Mouse (Mus musculus): ENCODE results near the gene Hsf4. TPM values are rescaled to one million over a fixed set of nuclear protein-coding genes. Genes with fewer than 3 reads are reported as not detected.

Gene Hsf4
- polyA plus RNA-seq, 1 experiment from 2014 or later, result 0.54 TPM

DNA sequence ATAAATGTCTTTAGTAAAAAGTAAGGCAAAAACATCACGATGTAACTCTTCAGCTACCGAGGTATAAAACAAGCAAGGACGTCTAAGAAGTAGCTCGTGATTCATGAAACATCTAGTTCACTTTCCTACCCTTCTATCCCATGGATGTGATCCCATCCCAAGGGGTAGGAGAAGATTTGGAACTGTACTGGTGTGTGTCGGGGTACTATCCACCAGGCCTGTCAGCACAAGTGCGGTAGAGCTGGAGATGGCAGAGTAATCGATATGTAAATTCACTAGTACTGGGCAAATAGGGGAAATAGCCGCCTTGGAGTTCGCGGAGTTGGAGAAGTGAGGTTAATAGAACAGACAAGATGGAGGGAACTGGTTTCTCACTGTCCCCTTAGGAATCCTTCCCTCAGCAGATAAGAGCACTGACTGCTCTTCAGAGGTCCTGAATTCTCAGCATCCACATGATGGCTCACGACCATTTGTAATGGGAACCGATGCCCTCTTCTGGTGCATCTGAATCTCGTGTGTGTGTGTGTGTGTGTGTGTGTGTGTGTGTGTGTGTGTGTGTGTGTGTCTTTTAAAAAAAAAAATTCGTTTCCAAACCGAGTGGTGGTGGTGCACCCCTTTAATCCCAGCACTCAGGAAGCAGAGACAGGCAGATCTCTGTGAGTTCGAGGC is 6.2 kb upstream of the Hsf4 start:
- H3K36me3 ChIP-seq, result no peaks in the 10 kb centered on the region
- no peak overlapping the region for H3K4me3 ChIP-seq
- no peak overlapping the region for H3K27ac ChIP-seq (replicated peaks)
- no peaks in the 10 kb centered on the region for H3K9me3 ChIP-seq
- H3K27me3 ChIP-seq, result peaks cover 87% of the 10 kb centered on the region
- peak overlapping the region; percentile 94 for H3K4me2 ChIP-seq
- no peak overlapping the region for H3K9ac ChIP-seq
- ATAC-seq (ENCODE audit: low FRiP score, low read depth), result no peak
- H3K4me1 ChIP-seq (replicated peaks), result peaks cover 36% of the 10 kb centered on the region
- WGBS, result 42% methylated on average over 16 of the region's 16 CpGs

DNA sequence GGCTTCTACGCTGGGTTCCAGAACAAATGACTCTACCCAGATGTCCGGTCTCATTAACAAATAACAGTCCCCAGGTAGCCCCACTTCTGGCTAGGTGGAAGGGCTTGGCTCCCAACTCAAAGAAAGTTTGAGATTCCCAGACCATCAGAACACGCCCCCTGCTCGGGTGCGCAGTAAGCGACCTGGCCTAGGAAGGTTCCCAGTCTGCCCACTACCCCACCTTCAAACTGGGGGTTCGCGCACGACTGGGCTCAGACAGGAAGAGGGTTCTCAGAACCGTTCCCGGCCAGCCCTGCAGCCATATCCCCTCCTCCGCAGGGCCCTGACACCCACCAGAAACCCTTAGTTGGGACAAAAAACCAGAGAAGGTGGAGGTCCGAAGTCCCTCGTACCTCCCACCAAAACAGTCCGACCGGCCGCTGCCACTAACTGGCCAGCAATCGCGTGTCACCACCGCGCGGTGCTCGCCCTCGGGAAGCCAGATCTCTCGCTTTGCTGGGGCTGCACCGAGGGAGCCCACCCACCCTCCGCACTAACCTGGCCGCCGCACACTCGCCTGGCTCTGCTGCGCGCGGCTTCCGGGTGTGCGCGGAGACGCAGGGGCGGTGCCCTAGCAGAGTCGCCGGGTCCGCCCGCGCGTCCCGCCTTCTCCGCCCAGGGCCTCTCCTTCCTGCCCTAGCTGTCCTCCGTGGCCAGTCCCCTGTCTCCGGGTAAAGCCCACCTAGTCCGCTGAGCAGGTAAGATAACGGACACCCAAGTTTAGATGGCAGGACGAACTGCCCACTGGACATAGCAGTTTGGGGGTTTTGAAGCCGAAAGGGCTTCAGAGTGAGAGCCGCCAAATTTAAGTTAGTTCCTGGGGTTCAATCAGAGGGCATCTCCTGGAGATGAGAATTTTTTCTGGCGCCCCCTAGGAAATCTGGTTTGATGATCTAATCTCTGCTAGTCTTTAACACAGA is 5.3 kb upstream of the Hsf4 start, which contains the start of the genes Tradd and Fbxl8:
TSS of gene Tradd (minus strand) at position 586 of the 959 bp plus-strand sequence.
TSS of gene Fbxl8 (plus strand) at position 625 of the 959 bp plus-strand sequence.
- Histone ChIP-seq H3K27me3 (peaks cover 80% of the 10 kb centered on the region), H3K9me3 (no peaks in the 10 kb centered on the region), H3K4me2 (peak within 1 kb of the TSS; percentile 94), H3K9ac (peak within 1 kb of the TSS; percentile 55), H3K4me3 (peak within 1 kb of the TSS; percentile 59), H3K27ac (replicated peaks) (no peak within 1 kb of the TSS), H3K36me3 (no peaks in the 10 kb centered on the region), H3K4me1 (replicated peaks) (peaks cover 35% of the 10 kb centered on the region)
- no peak for ATAC-seq (ENCODE audit: low FRiP score, low read depth)
- 1% methylated on average over 54 of the region's 54 CpGs for WGBS

- WGBS, result 15% methylated on average over 10 of the region's 10 CpGs
- Histone ChIP-seq H3K9me3 (no peaks in the 10 kb centered on the region), H3K4me2 (peak overlapping the region; percentile 94), H3K4me3 (peak overlapping the region; percentile 59), H3K36me3 (no peaks in the 10 kb centered on the region), H3K4me1 (replicated peaks) (peaks cover 33% of the 10 kb centered on the region), H3K27me3 (peaks cover 79% of the 10 kb centered on the region), H3K27ac (replicated peaks) (no peak overlapping the region), H3K9ac (no peak overlapping the region)
- ATAC-seq (ENCODE audit: low FRiP score, low read depth), result no peak
Observed at GRCm38 (mm10) chr8:105265128-105265527, 4.5 kb upstream of the Hsf4 start.

DNA sequence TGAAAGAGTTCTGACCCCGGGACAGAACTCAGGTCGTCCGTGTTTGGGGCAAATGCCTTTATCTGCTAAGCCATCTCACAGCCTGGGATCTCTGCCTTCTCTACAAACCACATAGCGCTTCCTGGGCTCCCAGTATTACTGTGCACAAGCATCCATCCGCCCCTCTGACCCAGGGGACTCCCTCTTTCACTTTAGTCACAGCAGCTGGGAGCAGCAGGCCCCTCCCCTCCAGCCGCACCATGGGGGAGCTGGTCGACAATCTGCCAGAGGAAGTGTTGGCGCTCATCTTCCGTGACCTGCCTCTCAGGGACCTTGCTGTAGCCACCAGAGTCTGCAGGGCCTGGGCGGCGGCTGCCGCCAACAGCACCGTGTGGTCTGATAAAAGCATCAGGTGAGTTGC is 2.8 kb upstream of the Hsf4 start:
- ATAC-seq (ENCODE audit: low FRiP score, low read depth), result no peak
- Histone ChIP-seq H3K9me3 (no peaks in the 10 kb centered on the region), H3K4me3 (no peak overlapping the region), H3K4me1 (replicated peaks) (peaks cover 41% of the 10 kb centered on the region), H3K4me2 (no peak overlapping the region), H3K27me3 (peaks cover 80% of the 10 kb centered on the region), H3K27ac (replicated peaks) (no peak overlapping the region), H3K36me3 (no peaks in the 10 kb centered on the region), H3K9ac (no peak overlapping the region)
- WGBS, result 14% methylated on average over 13 of the region's 13 CpGs

GRCm38 (mm10) chr8:105268342-105269074 is 1.1 kb upstream of the Hsf4 start:
- 0% methylated on average over 65 of the region's 65 CpGs for WGBS
- Histone ChIP-seq H3K27ac (replicated peaks) (peak overlapping the region; percentile 36), H3K4me3 (peak overlapping the region; percentile 45), H3K27me3 (peaks cover 82% of the 10 kb centered on the region), H3K9me3 (no peaks in the 10 kb centered on the region), H3K4me1 (replicated peaks) (peaks cover 41% of the 10 kb centered on the region), H3K9ac (peak overlapping the region; percentile 40), H3K36me3 (no peaks in the 10 kb centered on the region), H3K4me2 (peak overlapping the region; percentile 84)
- peak; percentile 91 for ATAC-seq (ENCODE audit: low FRiP score, low read depth)

DNA sequence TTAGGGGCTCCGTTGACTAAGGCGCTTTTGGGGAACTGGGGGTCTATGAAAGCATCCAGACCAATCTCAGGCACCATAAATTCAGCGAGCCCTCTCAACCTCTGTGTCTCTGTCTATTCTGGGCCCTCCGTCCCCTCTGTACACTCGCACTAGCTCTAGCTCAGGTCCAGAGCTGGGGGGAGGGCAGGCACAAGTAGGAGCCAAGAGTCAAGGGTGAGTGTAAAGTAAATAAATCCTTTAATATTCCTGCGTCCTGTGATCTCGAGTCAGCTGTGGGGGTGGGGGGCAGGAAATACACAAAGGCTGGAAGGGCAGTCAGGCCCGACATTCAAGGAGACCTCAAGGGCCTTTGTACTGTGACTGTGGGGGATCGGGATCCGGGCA is 534 bp upstream of the Hsf4 start:
- Histone ChIP-seq H3K9me3 (no peaks in the 10 kb centered on the region), H3K36me3 (no peaks in the 10 kb centered on the region), H3K9ac (peak overlapping the region; percentile 40), H3K4me1 (replicated peaks) (peaks cover 39% of the 10 kb centered on the region), H3K27me3 (peaks cover 83% of the 10 kb centered on the region), H3K4me3 (peak overlapping the region; percentile 45), H3K4me2 (peak overlapping the region; percentile 84), H3K27ac (replicated peaks) (peak overlapping the region; percentile 36; the same call in 1 of the 2 replicates)
- ATAC-seq (ENCODE audit: low FRiP score, low read depth), result 0 out of 2 replicates have a peak, but pooled peaks have one; percentile 1
- WGBS, result 2% methylated on average over 10 of the region's 10 CpGs

- Histone ChIP-seq H3K9me3 (no peaks in the 10 kb centered on the region), H3K4me3 (peak overlapping the region; percentile 45), H3K27ac (replicated peaks) (no peak overlapping the region), H3K9ac (no peak overlapping the region), H3K27me3 (peaks cover 85% of the 10 kb centered on the region), H3K4me1 (replicated peaks) (peaks cover 30% of the 10 kb centered on the region), H3K36me3 (no peaks in the 10 kb centered on the region), H3K4me2 (peak overlapping the region; percentile 84)
- WGBS, result 3% methylated on average over 39 of the region's 39 CpGs
- no peak for ATAC-seq (ENCODE audit: low FRiP score, low read depth)
Observed at GRCm38 (mm10) chr8:105270101-105270915, 707 bp downstream of the Hsf4 start.

GRCm38 (mm10) chr8:105270916-105271186 is 1.2 kb downstream of the Hsf4 start:
- no peaks in the 10 kb centered on the region for H3K36me3 ChIP-seq
- peaks cover 83% of the 10 kb centered on the region for H3K27me3 ChIP-seq
- no peak overlapping the region for H3K27ac ChIP-seq (replicated peaks)
- peak overlapping the region; percentile 6; the same call in 1 of the 2 replicates for H3K4me3 ChIP-seq
- H3K4me1 ChIP-seq (replicated peaks), result peaks cover 35% of the 10 kb centered on the region
- ATAC-seq (ENCODE audit: low FRiP score, low read depth), result no peak
- WGBS, result 2% methylated on average over 11 of the region's 11 CpGs
- peak overlapping the region; percentile 84 for H3K4me2 ChIP-seq
- H3K9me3 ChIP-seq, result no peaks in the 10 kb centered on the region
- H3K9ac ChIP-seq, result no peak overlapping the region

DNA sequence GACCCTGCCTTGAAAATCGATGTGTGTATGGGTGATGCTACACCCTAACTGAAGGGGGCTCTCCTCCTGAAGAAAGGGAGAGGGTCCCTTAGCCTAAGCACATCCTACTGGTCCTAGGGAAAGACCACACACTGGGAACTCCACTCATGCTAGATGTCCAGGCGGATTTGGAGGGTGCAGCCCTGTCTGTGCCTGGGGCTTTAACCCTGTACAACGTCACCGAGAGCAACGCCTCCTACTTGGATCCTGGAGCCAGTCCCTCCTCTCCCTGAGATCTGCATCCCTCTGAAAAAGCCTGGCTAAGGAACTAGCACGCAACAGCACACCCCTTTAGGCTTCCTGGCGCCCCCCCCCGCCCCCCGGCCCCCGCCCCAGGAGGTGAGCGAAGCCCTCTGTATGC is 5.8 kb downstream of the Hsf4 start:
- WGBS, result 11% methylated on average over 10 of the region's 11 CpGs

GRCm38 (mm10) chr8:105275840-105276239 is 6.2 kb downstream of the Hsf4 start, which contains the start of gene Nol3:
Gene Nol3, plus strand, starts transcription at chr8:105276140.
- peak within 1 kb of the TSS; percentile 94 for H3K4me2 ChIP-seq
- H3K27ac ChIP-seq (replicated peaks), result no peak within 1 kb of the TSS
- no peak for ATAC-seq (ENCODE audit: low FRiP score, low read depth)
- no peaks in the 10 kb centered on the region for H3K9me3 ChIP-seq
- H3K9ac ChIP-seq, result peak within 1 kb of the TSS; percentile 43
- H3K27me3 ChIP-seq, result peaks cover 65% of the 10 kb centered on the region
- peak within 1 kb of the TSS; percentile 46 for H3K4me3 ChIP-seq
- peaks cover 6% of the 10 kb centered on the region; the same call in 1 of the 2 replicates for H3K36me3 ChIP-seq
- 5% methylated on average over 10 of the region's 10 CpGs for WGBS
- H3K4me1 ChIP-seq (replicated peaks), result peaks cover 28% of the 10 kb centered on the region

More for the DNA sequence above, 5.8 kb downstream of the Hsf4 start:
- Histone ChIP-seq H3K9ac (no peak overlapping the region), H3K4me3 (0 out of 2 replicates have a peak overlapping the region, but pooled peaks have one; percentile 46), H3K9me3 (no peaks in the 10 kb centered on the region), H3K36me3 (peaks cover 6% of the 10 kb centered on the region; the same call in 1 of the 2 replicates), H3K27me3 (peaks cover 69% of the 10 kb centered on the region), H3K27ac (replicated peaks) (no peak overlapping the region), H3K4me1 (replicated peaks) (peaks cover 33% of the 10 kb centered on the region), H3K4me2 (peak overlapping the region; percentile 94)
- no peak for ATAC-seq (ENCODE audit: low FRiP score, low read depth)

All from hindbrain, embryonic 15.5 days (tissue).